Mouse (Mus musculus): Measurements from ENCODE around the gene Gskip. TPM values are rescaled to one million over a fixed set of nuclear protein-coding genes. Genes with fewer than 3 reads are reported as not detected.

The Gskip gene
- polyA plus RNA-seq, 1 experiment from 2014 or later, result 31.2 TPM

GRCm38 (mm10) chr12:105700433-105700832 lies 15.8 kb downstream of the Gskip start:
- H3K27ac ChIP-seq (ENCODE audit: low read length), result no peak overlapping the region
- no peaks in the 10 kb centered on the region for H3K9me3 ChIP-seq (ENCODE audit: control insufficient read depth, low read depth, low read length)
- WGBS, result 94% methylated on average over 12 of the region's 12 CpGs
- no peaks in the 10 kb centered on the region for H3K27me3 ChIP-seq (ENCODE audit: control insufficient read depth, insufficient read depth, low read length)
- H3K4me1 ChIP-seq (ENCODE audit: control insufficient read depth, insufficient read depth, low read length), result peaks cover 2% of the 10 kb centered on the region; the same call in 1 of the 2 replicates
- H3K4me3 ChIP-seq (ENCODE audit: low read depth, low read length), result no peak overlapping the region
- peaks cover 2% of the 10 kb centered on the region; the same call in 1 of the 2 replicates for H3K36me3 ChIP-seq (ENCODE audit: control insufficient read depth, insufficient read depth, low read length)
- ATAC-seq (ENCODE audit: insufficient number of reproducible peaks, insufficient read depth, low FRiP score, low read depth), result no peak
- H3K9ac ChIP-seq (replicated peaks; ENCODE audit: low read depth, low read length), result no peak overlapping the region
- H3K4me2 ChIP-seq (replicated peaks; ENCODE audit: low read depth, low read length), result no peak overlapping the region

GRCm38 (mm10) chr12:105705799-105706487 lies 21.3 kb downstream of the Gskip start, which contains the start of gene Ak7:
Gene Ak7, plus strand, starts transcription at chr12:105705976.
- no peaks in the 10 kb centered on the region for H3K27me3 ChIP-seq (ENCODE audit: control insufficient read depth, insufficient read depth, low read length)
- ATAC-seq (ENCODE audit: insufficient number of reproducible peaks, insufficient read depth, low FRiP score, low read depth), result peak; percentile 96
- H3K4me3 ChIP-seq (ENCODE audit: low read depth, low read length), result no peak within 1 kb of the TSS
- 12% methylated on average over 22 of the region's 22 CpGs for WGBS
- peaks cover 5% of the 10 kb centered on the region; the same call in 1 of the 2 replicates for H3K4me1 ChIP-seq (ENCODE audit: control insufficient read depth, insufficient read depth, low read length)
- no peak within 1 kb of the TSS for H3K27ac ChIP-seq (ENCODE audit: low read length)
- no peaks in the 10 kb centered on the region for H3K36me3 ChIP-seq (ENCODE audit: control insufficient read depth, insufficient read depth, low read length)
- H3K9ac ChIP-seq (replicated peaks; ENCODE audit: low read depth, low read length), result no peak within 1 kb of the TSS
- no peaks in the 10 kb centered on the region for H3K9me3 ChIP-seq (ENCODE audit: control insufficient read depth, low read depth, low read length)
- peak within 1 kb of the TSS; percentile 37 for H3K4me2 ChIP-seq (replicated peaks; ENCODE audit: low read depth, low read length)

- Histone ChIP-seq H3K9ac (replicated peaks; ENCODE audit: low read depth, low read length) (no peak overlapping the region), H3K4me3 (ENCODE audit: low read depth, low read length) (no peak overlapping the region), H3K27ac (ENCODE audit: low read length) (no peak overlapping the region), H3K27me3 (ENCODE audit: control insufficient read depth, insufficient read depth, low read length) (no peaks in the 10 kb centered on the region), H3K36me3 (ENCODE audit: control insufficient read depth, insufficient read depth, low read length) (no peaks in the 10 kb centered on the region), H3K4me1 (ENCODE audit: control insufficient read depth, insufficient read depth, low read length) (no peaks in the 10 kb centered on the region), H3K4me2 (replicated peaks; ENCODE audit: low read depth, low read length) (no peak overlapping the region), H3K9me3 (ENCODE audit: control insufficient read depth, low read depth, low read length) (no peaks in the 10 kb centered on the region)
- 56% methylated on average over 17 of the region's 17 CpGs for WGBS
- ATAC-seq (ENCODE audit: insufficient number of reproducible peaks, insufficient read depth, low FRiP score, low read depth), result no peak
Measured at GRCm38 (mm10) chr12:105718616-105719015, 34.0 kb downstream of the Gskip start.

- no peaks in the 10 kb centered on the region for H3K4me1 ChIP-seq (ENCODE audit: control insufficient read depth, insufficient read depth, low read length)
- H3K4me3 ChIP-seq (ENCODE audit: low read depth, low read length), result no peak overlapping the region
- H3K9ac ChIP-seq (replicated peaks; ENCODE audit: low read depth, low read length), result no peak overlapping the region
- no peak for ATAC-seq (ENCODE audit: insufficient number of reproducible peaks, insufficient read depth, low FRiP score, low read depth)
- no peak overlapping the region for H3K27ac ChIP-seq (ENCODE audit: low read length)
- H3K27me3 ChIP-seq (ENCODE audit: control insufficient read depth, insufficient read depth, low read length), result no peaks in the 10 kb centered on the region
- no peaks in the 10 kb centered on the region for H3K36me3 ChIP-seq (ENCODE audit: control insufficient read depth, insufficient read depth, low read length)
- no peaks in the 10 kb centered on the region for H3K9me3 ChIP-seq (ENCODE audit: control insufficient read depth, low read depth, low read length)
- WGBS, result 71% methylated on average over 3 of the region's 3 CpGs
- no peak overlapping the region for H3K4me2 ChIP-seq (replicated peaks; ENCODE audit: low read depth, low read length)
Measured at GRCm38 (mm10) chr12:105720196-105720595, 35.6 kb downstream of the Gskip start.

- no peaks in the 10 kb centered on the region for H3K36me3 ChIP-seq (ENCODE audit: control insufficient read depth, insufficient read depth, low read length)
- no peak overlapping the region for H3K27ac ChIP-seq (ENCODE audit: low read length)
- H3K4me2 ChIP-seq (replicated peaks; ENCODE audit: low read depth, low read length), result no peak overlapping the region
- 57% methylated on average over 14 of the region's 14 CpGs for WGBS
- H3K4me1 ChIP-seq (ENCODE audit: control insufficient read depth, insufficient read depth, low read length), result no peaks in the 10 kb centered on the region
- no peaks in the 10 kb centered on the region for H3K27me3 ChIP-seq (ENCODE audit: control insufficient read depth, insufficient read depth, low read length)
- no peak overlapping the region for H3K4me3 ChIP-seq (ENCODE audit: low read depth, low read length)
- ATAC-seq (ENCODE audit: insufficient number of reproducible peaks, insufficient read depth, low FRiP score, low read depth), result no peak
- H3K9ac ChIP-seq (replicated peaks; ENCODE audit: low read depth, low read length), result no peak overlapping the region
- no peaks in the 10 kb centered on the region for H3K9me3 ChIP-seq (ENCODE audit: control insufficient read depth, low read depth, low read length)
Measured at GRCm38 (mm10) chr12:105721452-105722132, 37.0 kb downstream of the Gskip start.

- H3K9me3 ChIP-seq (ENCODE audit: control insufficient read depth, low read depth, low read length), result no peaks in the 10 kb centered on the region
- no peak overlapping the region for H3K4me2 ChIP-seq (replicated peaks; ENCODE audit: low read depth, low read length)
- no peaks in the 10 kb centered on the region for H3K4me1 ChIP-seq (ENCODE audit: control insufficient read depth, insufficient read depth, low read length)
- H3K4me3 ChIP-seq (ENCODE audit: low read depth, low read length), result no peak overlapping the region
- H3K27ac ChIP-seq (ENCODE audit: low read length), result no peak overlapping the region
- no peak overlapping the region for H3K9ac ChIP-seq (replicated peaks; ENCODE audit: low read depth, low read length)
- H3K27me3 ChIP-seq (ENCODE audit: control insufficient read depth, insufficient read depth, low read length), result no peaks in the 10 kb centered on the region
- ATAC-seq (ENCODE audit: insufficient number of reproducible peaks, insufficient read depth, low FRiP score, low read depth), result no peak
- WGBS, result under 1% methylated on average over 5 of the region's 5 CpGs
- H3K36me3 ChIP-seq (ENCODE audit: control insufficient read depth, insufficient read depth, low read length), result no peaks in the 10 kb centered on the region
Measured at GRCm38 (mm10) chr12:105722657-105723056, 38.0 kb downstream of the Gskip start.

GRCm38 (mm10) chr12:105724616-105725015 lies 40.0 kb downstream of the Gskip start:
- Histone ChIP-seq H3K9ac (replicated peaks; ENCODE audit: low read depth, low read length) (no peak overlapping the region), H3K9me3 (ENCODE audit: control insufficient read depth, low read depth, low read length) (no peaks in the 10 kb centered on the region), H3K4me2 (replicated peaks; ENCODE audit: low read depth, low read length) (no peak overlapping the region), H3K27me3 (ENCODE audit: control insufficient read depth, insufficient read depth, low read length) (no peaks in the 10 kb centered on the region), H3K4me3 (ENCODE audit: low read depth, low read length) (no peak overlapping the region), H3K4me1 (ENCODE audit: control insufficient read depth, insufficient read depth, low read length) (no peaks in the 10 kb centered on the region), H3K27ac (ENCODE audit: low read length) (no peak overlapping the region), H3K36me3 (ENCODE audit: control insufficient read depth, insufficient read depth, low read length) (no peaks in the 10 kb centered on the region)
- ATAC-seq (ENCODE audit: insufficient number of reproducible peaks, insufficient read depth, low FRiP score, low read depth), result no peak
- WGBS, result 43% methylated on average over 1 of the region's 1 CpGs

- Histone ChIP-seq H3K4me1 (ENCODE audit: control insufficient read depth, insufficient read depth, low read length) (no peaks in the 10 kb centered on the region), H3K4me2 (replicated peaks; ENCODE audit: low read depth, low read length) (no peak overlapping the region), H3K9ac (replicated peaks; ENCODE audit: low read depth, low read length) (no peak overlapping the region), H3K4me3 (ENCODE audit: low read depth, low read length) (no peak overlapping the region), H3K27ac (ENCODE audit: low read length) (no peak overlapping the region), H3K27me3 (ENCODE audit: control insufficient read depth, insufficient read depth, low read length) (no peaks in the 10 kb centered on the region), H3K9me3 (ENCODE audit: control insufficient read depth, low read depth, low read length) (no peaks in the 10 kb centered on the region), H3K36me3 (ENCODE audit: control insufficient read depth, insufficient read depth, low read length) (no peaks in the 10 kb centered on the region)
- 72% methylated on average over 13 of the region's 13 CpGs for WGBS
- ATAC-seq (ENCODE audit: insufficient number of reproducible peaks, insufficient read depth, low FRiP score, low read depth), result no peak
Measured at GRCm38 (mm10) chr12:105725736-105726135, 41.1 kb downstream of the Gskip start.

All from stomach, embryonic 14.5 days (tissue).